Mouse (Mus musculus) CH12.LX (cell line): Measurements from ENCODE around the gene Ikzf2. TPM values are rescaled to one million over a fixed set of nuclear protein-coding genes. Genes with fewer than 3 reads are reported as not detected.
A peak's percentile ranks its signal among the peaks of the same experiment; 100 is the strongest.

Experiments
- DNase-seq: peaks from one replicate; pipeline ENCODE4 v3.0.0-alpha.2; 2013; ENCODE audit errors: extremely low read depth
- H3K27ac ChIP-seq: 2 replicates; pipeline ENCODE4 v1.5.1; 2012; ENCODE audit warnings: low read depth, mild to moderate bottlenecking, control low read depth, moderate library complexity; ENCODE audit not compliant: insufficient read depth
- H3K27me3 ChIP-seq: replicated peaks from 2 replicates; pipeline ENCODE3; 2012; ENCODE audit warnings: inconsistent platforms
- H3K36me3 ChIP-seq, 2 experiments: replicated peaks in 1 of 2; 2 replicates each; pipeline versions ENCODE3 to v1.6.1; 2012; ENCODE audit warnings: inconsistent platforms in 1 of 2, low read length in 1 of 2, mild to moderate bottlenecking in 1 of 2, mixed read lengths in 1 of 2, moderate library complexity in 1 of 2; ENCODE audit not compliant: control insufficient read depth in 1 of 2, insufficient read depth in 1 of 2
- H3K4me1 ChIP-seq, 2 experiments: 2 replicates each; pipeline ENCODE4 v1.6.1; 2012; ENCODE audit warnings: inconsistent platforms in 1 of 2, moderate library complexity in 1 of 2; ENCODE audit not compliant: insufficient read depth in 2 of 2, control insufficient read depth in 1 of 2
- H3K4me2 ChIP-seq: 2 replicates; pipeline ENCODE4 v1.6.1; 2012; ENCODE audit warnings: low read depth, mild to moderate bottlenecking, control low read depth; ENCODE audit not compliant: poor library complexity, insufficient read depth, severe bottlenecking
- H3K4me3 ChIP-seq, 3 experiments: fragments of 150-350 bp in 1 of 3; sonication (generic) in 1 of 3; replicated peaks in 1 of 3; 2 replicates each; pipeline versions ENCODE3 to v1.5.1; 2011 to 2012; ENCODE audit warnings: low read depth in 2 of 3, low read length in 2 of 3, mild to moderate bottlenecking in 2 of 3, moderate library complexity in 2 of 3, control low read depth in 1 of 3, improper control_type of control experiment in 1 of 3, inconsistent platforms in 1 of 3, mixed read lengths in 1 of 3; ENCODE audit not compliant: poor library complexity in 1 of 3
- H3K79me2 ChIP-seq: replicated peaks from 2 replicates; pipeline ENCODE4 v1.6.1; 2012; ENCODE audit warnings: mild to moderate bottlenecking, moderate library complexity; ENCODE audit not compliant: control insufficient read depth, poor library complexity, insufficient read depth, severe bottlenecking; ENCODE audit errors: extremely low read depth
- H3K9ac ChIP-seq: 2 replicates; pipeline ENCODE4 v1.6.1; 2012; ENCODE audit warnings: low read depth, mild to moderate bottlenecking, control low read depth, moderate library complexity; ENCODE audit not compliant: insufficient read depth
- H3K9me3 ChIP-seq: replicated peaks from 2 replicates; pipeline ENCODE3; 2012; ENCODE audit warnings: low read length, inconsistent platforms, mixed read lengths
- CHD2 ChIP-seq: IDR thresholded peaks from 2 replicates; pipeline ENCODE4 v1.6.1; 2011; ENCODE audit warnings: low read length, improper control_type of control experiment
- CTCF ChIP-seq, 2 experiments: IDR thresholded peaks in 1 of 2; conservative IDR thresholded peaks in 1 of 2; 2 replicates each; pipeline ENCODE4 v1.5.1; 2011 to 2012; ENCODE audit warnings: low read depth in 2 of 2, low read length in 2 of 2, improper control_type of control experiment in 1 of 2, inconsistent platforms in 1 of 2, mild to moderate bottlenecking in 1 of 2, moderate library complexity in 1 of 2
- E2F4 ChIP-seq: IDR thresholded peaks from 2 replicates; pipeline ENCODE4 v1.6.1; 2011; ENCODE audit warnings: low read depth, low read length, improper control_type of control experiment; ENCODE audit not compliant: insufficient replicate concordance
- ELF1 ChIP-seq: IDR thresholded peaks from 2 replicates; pipeline ENCODE4 v1.6.1; 2014; ENCODE audit warnings: low read depth, mild to moderate bottlenecking, inconsistent platforms, low read length, improper control_type of control experiment
- ETS1 ChIP-seq: conservative IDR thresholded peaks from 2 replicates; pipeline ENCODE4 v1.6.1; 2012; ENCODE audit warnings: low read depth, mild to moderate bottlenecking, inconsistent platforms, low read length, improper control_type of control experiment, moderate library complexity
- GABPA ChIP-seq: IDR thresholded peaks from 2 replicates; pipeline ENCODE4 v1.6.1; 2012; ENCODE audit warnings: low read depth, low read length, improper control_type of control experiment, inconsistent platforms; ENCODE audit not compliant: insufficient replicate concordance
- HCFC1 ChIP-seq: IDR thresholded peaks from 2 replicates; pipeline ENCODE4 v1.6.1; 2012; ENCODE audit warnings: low read depth, mild to moderate bottlenecking, inconsistent platforms, low read length, improper control_type of control experiment
- IRF4 ChIP-seq: IDR thresholded peaks from 2 replicates; pipeline ENCODE4 v1.6.1; 2014; ENCODE audit warnings: low read depth, mild to moderate bottlenecking, inconsistent platforms, low read length, improper control_type of control experiment
- JUN ChIP-seq: IDR thresholded peaks from 2 replicates; pipeline ENCODE4 v1.6.1; 2011; ENCODE audit warnings: low read depth, mild to moderate bottlenecking, low read length, improper control_type of control experiment, moderate library complexity; ENCODE audit not compliant: insufficient read depth
- NELFE ChIP-seq: IDR thresholded peaks from 2 replicates; pipeline ENCODE4 v1.6.1; 2011; ENCODE audit warnings: low read depth, low read length, improper control_type of control experiment
- NRF1 ChIP-seq: IDR thresholded peaks from 2 replicates; pipeline ENCODE4 v1.6.1; 2014; ENCODE audit warnings: low read depth, mild to moderate bottlenecking, inconsistent platforms, low read length, improper control_type of control experiment, moderate library complexity
- PAX5 ChIP-seq: IDR thresholded peaks from 2 replicates; pipeline ENCODE4 v1.6.1; 2012; ENCODE audit warnings: low read length, inconsistent platforms, mixed read lengths
- POLR2AphosphoS2 ChIP-seq: IDR thresholded peaks from 2 replicates; pipeline ENCODE4 v1.6.1; 2011; ENCODE audit warnings: low read depth, low read length, improper control_type of control experiment
- RAD21 ChIP-seq: IDR thresholded peaks from 2 replicates; pipeline ENCODE4 v1.6.1; 2011; ENCODE audit warnings: low read depth, mild to moderate bottlenecking, low read length, improper control_type of control experiment, moderate library complexity
- SIN3A ChIP-seq: IDR thresholded peaks from 2 replicates; pipeline ENCODE4 v1.6.1; 2012; ENCODE audit warnings: low read length, improper control_type of control experiment, inconsistent platforms
- SMC3 ChIP-seq: IDR thresholded peaks from 2 replicates; pipeline ENCODE4 v1.6.1; 2011; ENCODE audit warnings: low read depth, low read length, improper control_type of control experiment
- UBTF ChIP-seq: IDR thresholded peaks from 2 replicates; pipeline ENCODE4 v1.6.1; 2012; ENCODE audit warnings: low read depth, mild to moderate bottlenecking, inconsistent platforms, low read length, improper control_type of control experiment, moderate library complexity
- USF1 ChIP-seq: IDR thresholded peaks from 2 replicates; pipeline ENCODE4 v1.6.1; 2014; ENCODE audit warnings: low read depth, mild to moderate bottlenecking, inconsistent platforms, low read length, improper control_type of control experiment
- USF2 ChIP-seq: conservative IDR thresholded peaks from 2 replicates; pipeline ENCODE4 v1.6.1; 2011; ENCODE audit warnings: low read depth, low read length, improper control_type of control experiment
- ZMIZ1 ChIP-seq: IDR thresholded peaks from 2 replicates; pipeline ENCODE4 v1.6.1; 2012; ENCODE audit warnings: low read depth, mild to moderate bottlenecking, inconsistent platforms, low read length, improper control_type of control experiment
- ZNF384 ChIP-seq: IDR thresholded peaks from 2 replicates; pipeline ENCODE4 v1.6.1; 2012; ENCODE audit warnings: low read depth, low read length, improper control_type of control experiment, inconsistent platforms
- dilution Hi-C: fragments of 300-500 bp; cut with MboI; formaldehyde crosslinking; loops from 2 replicates; pipeline ENCODE4 v1.14.3; 2020; ENCODE audit warnings: low sequenced_read_pairs; ENCODE audit not compliant: extremely low pct_unique_long_range_greater_than_20kb, extremely low pct_ligation_motif_present
- in situ Hi-C: fragments of 300-500 bp; cut with MboI; formaldehyde crosslinking; loops from 3 replicates; pipeline ENCODE4 v1.14.3; 2019; ENCODE audit warnings: low sequenced_read_pairs, low pct_ligation_motif_present, low pct_unique_long_range_greater_than_20kb, mixed read lengths
- polyA plus RNA-seq: library from polyadenylated mRNA; unstranded; fragments of >175 nt; gene quantifications from 2 replicates; pipeline ENCODE4 v1.2.1, GENCODE M21; 2012; ENCODE audit warnings: low read depth; ENCODE audit not compliant: insufficient read length
- total RNA-seq, 2 experiments: library from RNA; depleted of rRNA; stranded (reverse); fragments of 300-350 nt in 1 of 2; fragments of >200 nt in 1 of 2; gene quantifications; 2 replicates each; pipeline ENCODE4 v1.2.3; 2012 to 2014

Gene Ikzf2
- total and polyA plus RNA-seq, 3 experiments: not detected

- no peak for TF ChIP-seq JUN
These were observed 16.6 kb upstream of the Ikzf2 start (continued) for GRCm38 (mm10) chr1:69703506-69704156.

- H3K27ac ChIP-seq: no peak overlapping the region
- TF ChIP-seq CTCF (conservative IDR thresholded peaks at IDR 0.05 in 1 of 2, IDR thresholded peaks at IDR 0.05 in 1 of 2; ENCODE audit: low read depth in 2 of 2, low read length in 2 of 2) (no peak), RAD21 (no peak), CHD2 (no peak), ELF1 (no peak), NRF1 (no peak), HCFC1 (no peak), ZNF384 (no peak)
- H3K36me3 ChIP-seq: no peaks in the 10 kb centered on the region
- no peaks in the 10 kb centered on the region for H3K4me1 ChIP-seq
- no peak overlapping the region for H3K4me3 ChIP-seq
- dilution Hi-C loops (no loop called here), in situ Hi-C loops (no loop called here)
- peaks cover 4% of the 10 kb centered on the region for H3K9me3 ChIP-seq
- H3K9ac ChIP-seq: no peak overlapping the region
- H3K4me2 ChIP-seq: no peak overlapping the region
- H3K79me2 ChIP-seq: no peaks in the 10 kb centered on the region
- DNase-seq: no peak
- no peaks in the 10 kb centered on the region for H3K27me3 ChIP-seq
These were observed 4.9 kb upstream of the Ikzf2 start for GRCm38 (mm10) chr1:69691946-69692345.

DNA sequence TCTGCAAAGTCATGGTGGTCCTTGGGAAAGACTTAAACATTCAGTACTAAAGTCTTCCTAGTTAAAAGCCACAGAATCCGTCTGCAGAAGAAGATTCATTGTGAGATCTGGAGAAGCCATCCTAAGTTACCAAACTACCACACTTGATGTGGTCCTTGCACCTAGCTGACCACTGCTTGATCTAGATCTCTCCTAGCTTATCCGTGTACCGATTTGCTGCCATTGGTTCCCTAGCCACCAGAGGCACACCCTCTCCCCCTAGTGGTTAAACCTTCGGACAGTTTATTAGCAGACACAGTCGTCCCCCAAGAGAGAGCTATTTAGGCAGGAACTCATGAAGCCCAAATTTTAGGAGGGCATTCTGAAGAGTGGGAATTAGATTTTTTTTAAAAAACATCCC lies 1.9 kb upstream of the Ikzf2 start:
- no peak overlapping the region for H3K27ac ChIP-seq
- H3K4me3 ChIP-seq: no peak overlapping the region
- H3K9me3 ChIP-seq: peaks cover 5% of the 10 kb centered on the region
- H3K4me2 ChIP-seq: no peak overlapping the region
- TF ChIP-seq GABPA (no peak), UBTF (no peak), SIN3A (no peak), JUN (no peak), CTCF (conservative IDR thresholded peaks at IDR 0.05 in 1 of 2, IDR thresholded peaks at IDR 0.05 in 1 of 2; ENCODE audit: low read depth in 2 of 2, low read length in 2 of 2) (peak; percentile 43 to 66), SMC3 (peak; percentile 68), USF2 (no peak), E2F4 (no peak), IRF4 (no peak), ZMIZ1 (no peak), RAD21 (peak; percentile 66), USF1 (no peak), POLR2AphosphoS2 (no peak), NRF1 (no peak), ETS1 (no peak), PAX5 (no peak), NELFE (no peak)
- H3K79me2 ChIP-seq: no peaks in the 10 kb centered on the region
- dilution Hi-C loops (no loop called here), in situ Hi-C loops (no loop called here)
- no peak overlapping the region for H3K9ac ChIP-seq
- no peaks in the 10 kb centered on the region for H3K27me3 ChIP-seq
- no peaks in the 10 kb centered on the region for H3K4me1 ChIP-seq
- no peaks in the 10 kb centered on the region for H3K36me3 ChIP-seq
- DNase-seq: peak; percentile 49
